Comparison of ENCODE assay signal across 8 mouse cellular contexts in the genomic region with DNA sequence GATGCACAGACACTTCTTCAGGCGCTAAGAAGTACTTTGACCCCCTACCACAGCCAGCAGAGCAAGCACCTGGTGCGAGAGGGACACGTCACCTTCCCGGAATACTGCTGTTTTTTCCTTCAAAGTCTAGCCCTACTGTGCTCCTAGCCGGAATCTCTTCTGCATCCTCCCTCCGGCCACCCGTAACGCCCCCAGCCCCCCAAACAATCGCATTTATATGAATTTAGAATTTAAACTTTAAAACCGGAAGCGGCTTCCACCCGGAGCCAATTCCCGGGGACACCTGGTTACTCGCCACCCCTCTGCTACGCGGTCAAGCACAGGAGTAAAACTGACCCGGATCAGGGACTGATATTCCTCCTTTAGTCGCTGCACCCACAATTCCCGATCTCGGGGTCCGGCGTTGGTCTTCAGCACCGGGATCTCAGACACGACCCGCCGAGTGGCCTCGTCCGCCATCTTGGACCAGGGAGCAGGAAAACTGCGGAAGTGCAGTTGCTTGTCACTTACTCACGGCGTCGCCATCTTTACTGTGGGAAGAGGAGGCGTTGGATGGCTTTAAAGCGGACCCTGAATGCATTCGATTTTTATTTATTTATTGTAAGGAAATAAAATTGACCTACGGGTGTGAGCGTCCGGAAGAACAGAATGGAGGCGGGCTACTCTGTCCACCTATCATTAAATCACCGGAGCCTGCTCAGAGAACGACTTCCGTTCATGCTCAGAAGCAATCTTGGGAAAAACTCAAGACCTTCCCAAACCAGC. TPM values are rescaled to one million over a fixed set of nuclear protein-coding genes. Genes with fewer than 3 reads are reported as not detected.
DNase-seq lines count a peak whose midpoint lies in the region; ATAC-seq and TF ChIP-seq lines count a peak whose summit lies in the region.

Ufc1 (minus strand) TSS at position 727 of the 765 bp plus-strand sequence.

- H3K9me3 ChIP-seq in hindbrain, embryonic 10.5 days = no peaks in the 10 kb centered on the region
- no peaks in the 10 kb centered on the region for H3K9me3 ChIP-seq in lung, embryonic 15.5 days

- WGBS in hindbrain, embryonic 10.5 days = under 1% methylated on average over 42 of the region's 42 CpGs
- under 1% methylated on average over 42 of the region's 42 CpGs for WGBS in lung, embryonic 15.5 days
- under 1% methylated on average over 42 of the region's 42 CpGs for WGBS in olfactory bulb, adult 2 months

- H3K9ac ChIP-seq in lung, embryonic 15.5 days = peak within 1 kb of the TSS; percentile 81

- TF ChIP-seq CTCF in olfactory bulb, adult 2 months (IDR thresholded peaks at IDR 0.05; ENCODE audit: insufficient read depth, low read depth, low read length) = no peak

- H3K4me3 ChIP-seq in hindbrain, embryonic 10.5 days = peak within 1 kb of the TSS; percentile 72
- H3K4me3 ChIP-seq in lung, embryonic 15.5 days = peak within 1 kb of the TSS; percentile 74
- H3K4me3 ChIP-seq in olfactory bulb, adult 2 months (ENCODE audit: insufficient read depth, low read depth, low read length) = peak within 1 kb of the TSS; percentile 75

- H3K4me1 ChIP-seq in hindbrain, embryonic 10.5 days (replicated peaks) = peaks cover 10% of the 10 kb centered on the region
- H3K4me1 ChIP-seq in lung, embryonic 15.5 days = peaks cover 9% of the 10 kb centered on the region; the same call in 1 of the 2 replicates
- no peaks in the 10 kb centered on the region for H3K4me1 ChIP-seq in olfactory bulb, adult 2 months (ENCODE audit: control insufficient read depth, insufficient read depth, low read length)

- H3K4me2 ChIP-seq in lung, embryonic 15.5 days = peak within 1 kb of the TSS; percentile 70

- peak; percentile 84 for ATAC-seq in frontal cortex, adult (ENCODE audit: low TSS enrichment)
- peak; percentile 86 for ATAC-seq in lung, embryonic 15.5 days (ENCODE audit: borderline replicate concordance, extremely low read depth, low FRiP score, low TSS enrichment)

- peak; percentile 92 for DNase-seq in MN1 (ENCODE audit: low spot score)
- DNase-seq in cerebellum, adult 9-10 months = peak; percentile 91
- peak; percentile 84 for DNase-seq in hindbrain, embryonic 10.5 days (ENCODE audit: low spot score)
- DNase-seq in layer of hippocampus, adult 9-10 months (ENCODE audit: low spot score) = peak; percentile 81
- peak; percentile 67 to 75 for DNase-seq in thymus, adult 18-20 months

- peaks cover 16% of the 10 kb centered on the region for H3K36me3 ChIP-seq in hindbrain, embryonic 10.5 days
- H3K36me3 ChIP-seq in lung, embryonic 15.5 days = peaks cover 6% of the 10 kb centered on the region; the same call in 1 of the 2 replicates

- H3K27me3 ChIP-seq in hindbrain, embryonic 10.5 days (ENCODE audit: insufficient read depth, poor library complexity, severe bottlenecking) = peaks cover 30% of the 10 kb centered on the region
- no peaks in the 10 kb centered on the region; the same call in 1 of the 2 replicates for H3K27me3 ChIP-seq in lung, embryonic 15.5 days

- peak; percentile 33; the same call in 1 of the 2 replicates for TF ChIP-seq POLR2A in olfactory bulb, adult 2 months (IDR thresholded peaks at IDR 0.05; ENCODE audit: insufficient read depth, low read depth, low read length)

- H3K27ac ChIP-seq in hindbrain, embryonic 10.5 days = peak within 1 kb of the TSS; percentile 98
- H3K27ac ChIP-seq in lung, embryonic 15.5 days = peak within 1 kb of the TSS; percentile 95
- peak within 1 kb of the TSS; percentile 99 for H3K27ac ChIP-seq in olfactory bulb, adult 2 months (ENCODE audit: insufficient read depth, low read depth, low read length)

RNA-seq across cellular contexts. Expression of gene Ufc1, which starts in this region (rescaled TPM):
- 105 and 111 TPM in 2 replicates for polyA plus RNA-seq in hindbrain, embryonic 10.5 days (2016; fragmentation: Nextera tagmentation; extraction: Ambion mirVana)
- polyA plus RNA-seq in lung, embryonic 15.5 days (2015; fragmentation: Nextera tagmentation; extraction: Ambion mirVana) = 105 and 109 TPM in 2 replicates
- polyA plus RNA-seq in olfactory bulb, adult 2 months (2012; ENCODE audit: insufficient read depth, insufficient read length, low replicate concordance, missing spikeins) = not detected in 2 replicates

Comparison
In these comparisons a context has a peak if more than half of its experiments do, and no peak if none do; other contexts are left out.
1. Peak in every context shown above with its lines: DNase-seq, ATAC-seq, H3K4me3 ChIP-seq and H3K27ac ChIP-seq.
2. RNA of gene Ufc1 (polyA plus RNA-seq): 105 to 111 TPM in hindbrain, embryonic 10.5 days and 105 to 109 TPM in lung, embryonic 15.5 days; not detected in olfactory bulb, adult 2 months; every median in the first group is over 100 times any median in the second.